Mouse (Mus musculus) leukemia stem cell, adult 10-12 weeks (primary cell): Measurements from ENCODE around the gene Erich4. TPM values are rescaled to one million over a fixed set of nuclear protein-coding genes. Genes with fewer than 3 reads are reported as not detected.

Source experiments
- polyA plus RNA-seq: library from polyadenylated mRNA; stranded (reverse); fragments of >175 nt; gene quantifications from 2 replicates; pipeline ENCODE4 v1.2.3, GENCODE M21; 2012; ENCODE audit warnings: low replicate concordance

The Erich4 gene
- not detected in 2 replicates for polyA plus RNA-seq

DNA sequence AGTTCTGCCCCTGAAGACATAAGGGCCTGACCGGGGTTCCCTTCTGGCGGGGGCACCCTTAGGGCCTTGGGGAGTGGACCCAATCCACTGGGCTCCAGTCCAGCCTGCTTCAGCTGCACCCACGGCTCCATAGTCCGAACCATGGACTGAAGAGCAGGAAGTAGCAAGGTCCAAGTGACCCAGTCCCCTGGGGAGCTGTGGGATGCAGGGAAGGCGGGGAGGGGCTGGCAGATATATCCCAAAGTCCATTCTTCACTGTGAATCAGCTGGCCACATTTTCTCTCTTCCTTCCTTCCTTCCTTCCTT, at the start of gene Erich4:
Gene Erich4, minus strand, starts transcription at position 187 of the 306 bp plus-strand sequence.

DNA sequence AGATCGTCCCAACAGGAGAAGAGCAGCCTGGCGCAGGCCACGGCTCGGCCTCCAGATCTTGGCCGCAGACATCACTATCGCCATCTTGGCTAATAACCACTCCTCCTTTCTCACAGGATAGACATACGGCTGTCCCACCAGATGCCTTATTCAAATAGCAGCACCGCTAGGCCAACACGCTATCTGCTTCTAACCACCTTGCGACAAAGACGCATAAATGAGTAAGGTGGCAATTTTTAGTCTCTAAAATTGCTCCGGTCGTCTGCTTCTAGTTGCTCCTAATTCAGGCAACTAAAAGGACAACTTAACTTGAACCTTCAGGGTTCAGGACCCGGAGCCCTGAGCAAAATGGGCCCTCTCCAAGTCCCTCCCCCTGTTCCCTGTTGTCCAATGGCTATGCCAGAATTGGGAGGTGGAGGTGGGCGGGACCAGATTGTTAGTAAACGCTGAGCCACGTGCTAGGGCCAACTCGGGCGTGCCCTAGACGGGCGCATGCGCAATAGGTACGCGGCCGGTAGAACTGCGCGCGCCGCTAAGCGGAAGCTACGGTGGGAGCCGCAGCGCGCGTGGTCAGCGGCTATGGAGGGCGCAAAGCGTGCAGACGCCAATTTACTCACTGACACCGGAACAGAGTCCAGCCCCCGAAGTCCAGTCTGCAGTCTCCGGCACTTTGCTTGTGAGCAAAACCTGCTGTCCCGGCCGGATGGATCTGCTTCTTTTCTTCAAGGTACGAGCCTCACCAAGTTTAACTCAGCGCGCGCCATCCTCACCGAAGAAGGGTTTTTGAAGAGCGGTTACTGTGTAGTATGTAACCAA, 43.2 kb upstream of the Erich4 start, which contains the start of the genes Bckdha and Exosc5:
Gene Bckdha, minus strand, starts transcription at position 325 of the 816 bp plus-strand sequence.
Gene Exosc5, plus strand, starts transcription at position 508 of the 816 bp plus-strand sequence.

GRCm38 (mm10) chr7:25626509-25627430, 11.1 kb upstream of the Erich4 start, which contains the start of gene B3gnt8:
B3gnt8 (plus strand) TSS chr7:25626654.

GRCm38 (mm10) chr7:25618865-25619721, 3.4 kb upstream of the Erich4 start, which contains the start of gene Dmac2:
Dmac2 (plus strand) TSS chr7:25619414.

Other genes starting within 250 kb of the Erich4 start
- not detected in 2 replicates for gene Cnfn, start 246.2 kb downstream of the Erich4 start, polyA plus RNA-seq
- 11.9 and 18.0 TPM in 2 replicates for gene Lipe, start 217.2 kb downstream of the Erich4 start, polyA plus RNA-seq
- gene Cxcl17, start 203.0 kb downstream of the Erich4 start, polyA plus RNA-seq = not detected in 2 replicates
- 1.1 TPM in 2 replicates for gene Ceacam1, start 138.3 kb downstream of the Erich4 start, polyA plus RNA-seq
- gene Ceacam2, start 76.0 kb downstream of the Erich4 start, polyA plus RNA-seq = 0.09 TPM in 1 of 2 replicates, not detected in the other
- gene Dmac2, start 3.5 kb upstream of the Erich4 start, polyA plus RNA-seq = 19.1 and 28.8 TPM in 2 replicates
- 10.3 and 11.6 TPM in 2 replicates for gene B3gnt8, start 10.8 kb upstream of the Erich4 start, polyA plus RNA-seq
- gene Bckdha, start 43.1 kb upstream of the Erich4 start, polyA plus RNA-seq = 18.0 and 23.7 TPM in 2 replicates
- 261 and 447 TPM in 2 replicates for gene Exosc5, start 43.3 kb upstream of the Erich4 start, polyA plus RNA-seq
- 0.64 and 1.3 TPM in 2 replicates for gene Tmem91, start 59.3 kb upstream of the Erich4 start, polyA plus RNA-seq
- gene B9d2, start 64.9 kb upstream of the Erich4 start, polyA plus RNA-seq = 53.1 and 60.9 TPM in 2 replicates
- gene Tgfb1, start 71.1 kb upstream of the Erich4 start, polyA plus RNA-seq = 953 and 1,098 TPM in 2 replicates
- gene Ccdc97, start 103.2 kb upstream of the Erich4 start, polyA plus RNA-seq = 123 and 137 TPM in 2 replicates
- gene Hnrnpul1, start 138.9 kb upstream of the Erich4 start, polyA plus RNA-seq = 313 and 325 TPM in 2 replicates
- 107 and 138 TPM in 2 replicates for gene Axl, start 172.8 kb upstream of the Erich4 start, polyA plus RNA-seq
- 0.10 and 0.66 TPM in 2 replicates for gene Cyp2s1, start 201.0 kb upstream of the Erich4 start, polyA plus RNA-seq